Mouse (Mus musculus) splenic B cell, adult 2 months (primary cell): Measurements from ENCODE around the gene Coro6.

ENCODE experiments used
- DNase-seq: peaks from one replicate; pipeline ENCODE4 v3.0.0-alpha.2; 2011; ENCODE audit warnings: low read depth, low spot score
- H3K27me3 ChIP-seq: 2 replicates; pipeline ENCODE4 v1.6.1; 2012; ENCODE audit warnings: mild to moderate bottlenecking, low read length, moderate library complexity, mixed read lengths; ENCODE audit not compliant: control insufficient read depth, poor library complexity, insufficient read depth, severe bottlenecking
- H3K36me3 ChIP-seq: 2 replicates; pipeline ENCODE4 v1.6.1; 2012; ENCODE audit warnings: mild to moderate bottlenecking, low read length, moderate library complexity, mixed read lengths; ENCODE audit not compliant: control insufficient read depth, poor library complexity, insufficient read depth, severe bottlenecking

The Coro6 gene

GRCm38 (mm10) chr11:77476895-77477294, 14.7 kb downstream of the Coro6 start:
- H3K27me3 ChIP-seq, result no peaks in the 10 kb centered on the region
- no peaks in the 10 kb centered on the region for H3K36me3 ChIP-seq
- DNase-seq, result no peak

- DNase-seq, result no peak
- Histone ChIP-seq H3K27me3 (no peaks in the 10 kb centered on the region), H3K36me3 (no peaks in the 10 kb centered on the region)
Observed at GRCm38 (mm10) chr11:77483043-77483442, 20.8 kb downstream of the Coro6 start.

GRCm38 (mm10) chr11:77483510-77484255, 21.5 kb downstream of the Coro6 start:
- DNase-seq, result no peak
- H3K36me3 ChIP-seq, result no peaks in the 10 kb centered on the region
- no peaks in the 10 kb centered on the region for H3K27me3 ChIP-seq

GRCm38 (mm10) chr11:77485229-77485628, 23.0 kb downstream of the Coro6 start:
- DNase-seq, result no peak
- Histone ChIP-seq H3K27me3 (peaks cover 3% of the 10 kb centered on the region; the same call in 1 of the 2 replicates), H3K36me3 (no peaks in the 10 kb centered on the region)

DNA sequence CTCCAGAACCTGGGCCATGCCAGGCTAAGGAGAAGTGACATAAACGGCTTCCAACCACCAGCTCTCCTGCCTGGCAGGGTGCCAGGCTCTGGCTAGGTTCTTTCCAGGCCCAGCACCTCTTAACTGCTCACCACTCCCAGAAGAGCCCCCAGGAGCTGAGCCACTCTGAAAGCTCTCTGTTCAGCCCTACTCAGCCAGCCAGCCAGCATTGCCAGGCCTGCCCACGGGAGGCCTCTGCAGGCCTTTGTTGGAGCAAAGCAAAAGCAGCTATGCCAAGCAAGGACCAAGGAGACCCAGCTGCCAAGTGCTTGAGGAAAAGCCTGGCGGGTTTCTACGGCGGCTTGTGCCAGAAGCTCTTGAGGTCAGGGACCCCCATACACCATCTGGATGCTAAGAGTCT, 24.6 kb downstream of the Coro6 start:
- H3K27me3 ChIP-seq, result peaks cover 3% of the 10 kb centered on the region; the same call in 1 of the 2 replicates
- no peaks in the 10 kb centered on the region for H3K36me3 ChIP-seq
- no peak for DNase-seq

GRCm38 (mm10) chr11:77488771-77489581, 26.8 kb downstream of the Coro6 start:
- H3K27me3 ChIP-seq, result peaks cover 3% of the 10 kb centered on the region; the same call in 1 of the 2 replicates
- DNase-seq, result no peak

DNA sequence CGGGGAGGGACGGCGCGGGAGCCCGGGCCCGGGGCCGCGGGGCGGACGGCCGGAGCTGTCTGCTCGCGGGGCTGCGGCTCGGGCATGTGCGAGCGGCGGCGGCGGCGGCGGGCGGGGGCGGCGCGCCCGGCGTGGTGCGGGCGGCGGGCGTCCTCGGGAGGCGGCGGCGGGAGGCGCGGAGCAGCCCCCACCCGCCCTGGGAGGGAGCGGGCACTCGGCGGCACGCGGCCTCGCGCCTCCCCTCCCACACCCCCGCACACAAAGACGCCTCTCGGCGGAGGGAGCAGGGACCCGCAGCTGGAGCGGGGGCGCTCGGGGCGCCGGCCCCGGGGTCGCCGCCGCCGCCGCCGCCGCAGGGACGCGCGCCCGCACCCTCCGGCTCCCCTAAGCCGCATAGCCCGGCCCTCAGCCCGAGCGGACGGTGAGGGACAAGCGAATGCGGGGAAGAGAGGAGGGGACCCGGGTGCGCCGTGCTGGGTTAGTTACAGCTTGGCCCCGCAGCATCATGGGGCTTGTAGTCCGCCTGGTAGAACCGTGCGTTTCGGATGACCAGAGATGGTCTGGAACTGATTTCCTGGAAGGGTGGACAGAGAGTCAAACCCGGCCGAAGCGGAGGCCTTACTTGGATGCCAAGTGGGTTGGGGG, 27.5 kb downstream of the Coro6 start, which contains the start of gene Ankrd13b:
TSS of gene Ankrd13b (minus strand) at position 88 of the 645 bp plus-strand sequence.
- Histone ChIP-seq H3K27me3 (peaks cover 3% of the 10 kb centered on the region; the same call in 1 of the 2 replicates), H3K36me3 (no peaks in the 10 kb centered on the region)
- no peak for DNase-seq

More at GRCm38 (mm10) chr11:77488771-77489581, 26.8 kb downstream of the Coro6 start:
- H3K36me3 ChIP-seq, result no peaks in the 10 kb centered on the region

DNA sequence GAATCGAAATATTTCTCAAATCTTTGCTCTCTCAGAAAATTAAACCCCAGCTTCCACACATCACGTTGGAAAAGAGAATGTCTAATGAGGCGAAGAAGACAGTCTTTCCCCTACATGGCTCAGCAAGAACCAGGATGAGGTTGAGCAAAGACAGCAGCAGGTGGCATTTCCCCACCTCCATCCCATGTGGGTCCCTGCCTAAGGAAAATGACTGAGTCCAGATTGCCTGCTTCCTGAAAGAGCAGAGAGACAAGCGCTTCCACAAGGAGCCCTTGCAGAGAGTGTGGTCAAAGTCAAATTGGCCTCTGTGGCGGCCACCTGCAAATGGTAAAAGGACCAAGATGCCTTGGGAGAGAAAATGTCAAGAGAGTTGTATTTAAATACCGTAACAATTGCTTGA, 28.2 kb downstream of the Coro6 start:
- Histone ChIP-seq H3K36me3 (no peaks in the 10 kb centered on the region), H3K27me3 (peaks cover 3% of the 10 kb centered on the region; the same call in 1 of the 2 replicates)
- no peak for DNase-seq

DNA sequence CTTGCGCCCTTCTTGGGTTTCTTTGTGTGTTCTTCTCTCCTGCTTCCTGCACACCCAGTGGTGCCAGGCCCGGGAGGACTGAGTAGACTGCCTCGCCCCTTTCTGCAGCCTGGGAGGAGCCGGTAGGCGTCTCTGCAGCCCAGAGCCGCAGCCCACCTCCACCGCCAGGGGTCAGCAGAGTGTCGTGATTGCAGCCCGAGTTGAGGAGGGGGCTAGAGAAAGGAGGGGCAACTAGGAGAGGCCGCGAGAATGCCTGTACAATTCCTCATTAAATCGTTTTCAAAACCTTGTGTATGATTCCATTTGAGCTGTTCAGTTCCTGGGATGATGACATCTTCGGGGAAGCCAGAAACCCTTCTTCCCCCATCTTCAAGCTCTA, 28.9 kb downstream of the Coro6 start:
- H3K36me3 ChIP-seq, result no peaks in the 10 kb centered on the region
- DNase-seq, result peak; percentile 86
- peaks cover 3% of the 10 kb centered on the region; the same call in 1 of the 2 replicates for H3K27me3 ChIP-seq

DNA sequence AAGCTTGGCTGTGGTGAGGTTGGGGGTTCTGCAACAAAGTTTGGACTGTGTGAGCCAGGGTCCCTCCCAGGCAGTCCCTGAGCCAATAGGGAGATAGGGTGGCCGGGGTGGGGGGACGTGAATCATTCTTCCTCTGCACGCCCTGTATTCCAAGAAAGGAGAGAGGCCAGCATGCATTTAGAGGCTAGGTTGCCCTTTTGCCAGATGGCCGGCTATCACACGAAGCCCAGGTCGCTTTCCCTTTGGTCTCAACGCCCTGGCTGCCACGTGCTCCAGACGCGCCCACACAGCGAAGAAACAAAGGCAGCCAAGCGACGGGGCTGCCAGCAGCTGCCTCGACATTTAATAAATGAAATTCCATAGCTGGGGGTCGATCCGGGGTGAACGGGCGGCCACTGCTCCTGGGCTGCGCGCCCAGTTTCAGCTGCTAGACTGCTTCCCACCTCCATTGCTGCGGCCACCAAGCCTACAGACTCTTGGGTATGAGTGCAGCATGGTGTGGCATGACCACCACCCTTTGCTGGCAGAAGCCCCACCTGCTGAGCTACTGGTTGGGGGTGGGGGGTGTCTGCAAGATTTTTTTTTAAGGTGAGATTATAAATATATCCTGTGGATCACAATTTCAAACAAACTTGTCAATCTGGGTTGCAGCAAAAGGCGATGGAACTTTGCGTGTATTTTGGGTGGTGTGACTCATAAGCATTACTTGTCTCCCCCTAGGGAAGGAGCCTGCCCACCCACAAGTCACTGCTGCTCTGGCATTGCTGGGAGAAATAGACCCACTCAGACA, 29.5 kb downstream of the Coro6 start:
- no peaks in the 10 kb centered on the region for H3K36me3 ChIP-seq
- H3K27me3 ChIP-seq, result peaks cover 3% of the 10 kb centered on the region; the same call in 1 of the 2 replicates
- no peak for DNase-seq

DNA sequence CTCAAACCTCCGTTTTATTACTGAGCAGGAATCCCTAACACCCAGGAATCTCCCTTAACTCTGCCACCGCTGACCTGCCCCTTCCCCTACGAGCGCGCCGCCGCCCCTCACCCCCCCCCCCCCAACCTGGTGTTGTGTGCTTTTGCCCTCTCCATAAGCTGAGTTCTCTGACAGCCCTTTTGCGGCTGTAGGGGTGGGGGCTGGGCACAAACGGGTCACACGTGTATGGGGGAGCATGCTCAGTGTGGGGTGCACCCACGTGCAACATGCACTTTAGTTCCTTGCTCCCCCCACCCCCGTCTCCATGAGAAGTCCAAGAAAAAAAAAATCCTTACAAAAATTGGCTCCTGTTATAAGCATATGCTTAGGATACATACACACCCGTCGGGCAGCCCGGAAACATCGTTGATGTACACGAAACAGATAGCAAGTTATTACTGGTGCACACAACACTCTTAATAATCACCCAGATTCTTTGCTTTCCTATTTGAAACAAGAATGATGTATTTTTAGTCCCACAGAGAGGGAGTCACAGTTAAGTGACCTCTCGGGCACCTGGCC, 30.2 kb downstream of the Coro6 start:
- DNase-seq, result no peak

GRCm38 (mm10) chr11:77492911-77493332, 30.7 kb downstream of the Coro6 start:
- peak; percentile 92 for DNase-seq
- Histone ChIP-seq H3K27me3 (peaks cover 3% of the 10 kb centered on the region; the same call in 1 of the 2 replicates), H3K36me3 (no peaks in the 10 kb centered on the region)

More for the DNA sequence above, 30.2 kb downstream of the Coro6 start:
- Histone ChIP-seq H3K27me3 (peaks cover 3% of the 10 kb centered on the region; the same call in 1 of the 2 replicates), H3K36me3 (no peaks in the 10 kb centered on the region)

DNA sequence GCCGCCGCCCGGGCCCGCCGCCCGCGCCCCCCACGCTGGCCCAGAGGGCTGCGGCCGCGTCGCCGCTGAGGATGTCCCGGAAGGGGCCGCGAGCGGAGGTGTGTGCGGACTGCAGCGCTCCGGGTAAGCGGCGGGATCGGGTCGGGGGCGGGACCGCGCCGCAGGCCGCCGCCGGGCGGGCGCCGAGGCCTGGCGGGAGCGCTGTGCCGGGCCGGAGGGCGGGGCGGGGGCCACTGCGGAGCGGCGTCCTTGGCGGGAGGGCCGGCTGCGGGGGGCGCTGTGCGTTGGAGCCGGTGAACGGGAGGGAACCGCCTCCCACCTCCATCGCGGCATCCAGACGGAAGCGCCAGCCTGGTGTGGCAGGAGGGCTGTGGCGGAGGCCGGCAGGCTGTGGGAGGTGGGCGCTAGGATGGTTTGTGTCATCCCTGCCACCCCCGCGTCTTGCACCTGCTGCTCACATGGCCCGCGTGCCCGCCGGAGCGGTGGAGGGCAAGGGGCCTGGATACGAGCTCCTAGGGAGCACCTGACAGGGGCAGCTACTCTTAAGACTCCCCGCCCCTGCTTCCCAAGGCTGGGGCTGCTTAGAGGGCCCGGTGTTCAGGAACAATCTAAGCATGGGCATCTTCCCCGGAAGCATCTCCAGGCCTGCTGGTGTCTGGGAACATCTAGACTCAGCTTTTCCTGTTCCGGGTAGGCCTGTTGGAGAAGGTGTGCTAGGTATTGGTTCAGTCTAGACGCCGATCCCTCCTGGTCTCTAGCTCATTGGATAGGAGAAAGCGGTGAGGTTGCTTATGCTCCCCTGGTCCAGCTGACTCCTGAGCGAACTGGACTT, 31.5 kb downstream of the Coro6 start, which contains the start of gene Git1:
TSS of gene Git1 (plus strand) at position 51 of the 832 bp plus-strand sequence.
- Histone ChIP-seq H3K27me3 (peaks cover 3% of the 10 kb centered on the region; the same call in 1 of the 2 replicates), H3K36me3 (no peaks in the 10 kb centered on the region)
- DNase-seq, result peak; percentile 44
